Mouse (Mus musculus) kidney, postnatal 25 days (tissue): ENCODE data around the gene Trim40.
"Not testable (repeated sequence)": the region's sequence is repeated elsewhere in the genome, so short reads cannot be mapped to it uniquely, and the experiment has no call there.

ENCODE experiments used
- DNase-seq, 2 experiments: peaks; one replicate each; pipeline ENCODE4 v3.0.0; 2021; ENCODE audit warnings: mixed read lengths in 2 of 2

Trim40 gene

GRCm38 (mm10) chr17:36892362-36892761, 2.4 kb upstream of the Trim40 start:
- peak; percentile 44 to 59 for DNase-seq

GRCm38 (mm10) chr17:36891496-36891895, 1.6 kb upstream of the Trim40 start:
- DNase-seq: not testable (repeated sequence)

GRCm38 (mm10) chr17:36885132-36885790, 4.7 kb downstream of the Trim40 start:
- no peak for DNase-seq

GRCm38 (mm10) chr17:36883350-36883749, 6.6 kb downstream of the Trim40 start:
- DNase-seq: no peak

GRCm38 (mm10) chr17:36874636-36875035, 15.3 kb downstream of the Trim40 start:
- DNase-seq: no peak

GRCm38 (mm10) chr17:36869955-36870810, 19.7 kb downstream of the Trim40 start:
- DNase-seq: peak; percentile 28 to 57

GRCm38 (mm10) chr17:36869284-36869954, 20.5 kb downstream of the Trim40 start, which contains the start of gene Trim10:
TSS of gene Trim10 (plus strand) at chr17:36869574.
- DNase-seq: no peak

GRCm38 (mm10) chr17:36868836-36869235, 21.1 kb downstream of the Trim40 start:
- no peak for DNase-seq

- DNase-seq: peak; percentile 36 to 75
These were observed 23.0 kb downstream of the Trim40 start, which contains the start of gene Trim15 for GRCm38 (mm10) chr17:36866719-36867527. TSS of gene Trim15 (minus strand) at chr17:36867210.

- DNase-seq: no peak
These were observed 28.2 kb downstream of the Trim40 start for GRCm38 (mm10) chr17:36861680-36862079.

- no peak for DNase-seq
These were observed 31.7 kb downstream of the Trim40 start for GRCm38 (mm10) chr17:36858181-36858580.

- no peak for DNase-seq
These were observed 33.7 kb downstream of the Trim40 start for GRCm38 (mm10) chr17:36856236-36856635.

- DNase-seq: no peak
These were observed 34.4 kb downstream of the Trim40 start for GRCm38 (mm10) chr17:36855484-36855883.

- no peak for DNase-seq
These were observed 38.3 kb downstream of the Trim40 start for GRCm38 (mm10) chr17:36851627-36852026.

- no peak for DNase-seq
These were observed 38.7 kb downstream of the Trim40 start for GRCm38 (mm10) chr17:36851200-36851599.

GRCm38 (mm10) chr17:36849992-36850391, 39.9 kb downstream of the Trim40 start:
- no peak for DNase-seq

GRCm38 (mm10) chr17:36848911-36849310, 41.0 kb downstream of the Trim40 start:
- no peak for DNase-seq

GRCm38 (mm10) chr17:36844725-36845124, 45.2 kb downstream of the Trim40 start:
- DNase-seq: no peak

GRCm38 (mm10) chr17:36844286-36844719, 45.6 kb downstream of the Trim40 start:
- DNase-seq: peak in 1 of 2 experiments; percentile 23

GRCm38 (mm10) chr17:36843696-36844095, 46.2 kb downstream of the Trim40 start:
- DNase-seq: no peak

GRCm38 (mm10) chr17:36840961-36841445, 48.9 kb downstream of the Trim40 start:
- DNase-seq: no peak

- DNase-seq: no peak
These were observed 50.0 kb downstream of the Trim40 start for GRCm38 (mm10) chr17:36839931-36840330.
